Mouse (Mus musculus): ENCODE results near the gene Nelfe. TPM values are rescaled to one million over a fixed set of nuclear protein-coding genes. Genes with fewer than 3 reads are reported as not detected.

Nelfe gene
- total and polyA plus RNA-seq, 3 experiments = 38.7 to 159 (median 60.0) TPM

DNA sequence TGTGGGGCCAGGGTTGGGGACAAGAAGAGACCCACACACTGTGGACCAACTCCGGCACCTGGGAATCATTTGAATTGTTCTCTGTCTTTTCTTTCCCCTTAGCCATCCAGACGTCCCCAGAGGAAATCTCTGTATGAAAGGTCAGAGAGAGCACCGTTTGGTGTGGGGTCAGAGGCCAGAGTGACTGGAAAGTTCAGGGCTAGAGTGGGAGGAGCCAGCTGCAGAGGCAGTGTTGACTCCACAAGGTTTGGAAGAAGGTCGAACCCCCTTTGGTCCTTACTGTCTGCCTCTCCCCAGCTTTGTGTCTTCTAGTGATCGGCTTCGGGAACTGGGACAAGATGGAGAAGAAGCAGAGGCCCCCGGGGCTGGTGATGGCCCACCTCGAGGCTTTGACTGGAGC is 3.3 kb downstream of the Nelfe start:
- H3K4me3 ChIP-seq (replicated peaks in 1 of 3; ENCODE audit: low read depth in 2 of 3, low read length in 2 of 3, poor library complexity in 1 of 3) = no peak overlapping the region
- H3K9ac ChIP-seq (ENCODE audit: insufficient read depth, low read depth) = no peak overlapping the region
- in situ Hi-C loops (cut with MboI; ENCODE audit: low pct_ligation_motif_present, low pct_unique_long_range_greater_than_20kb, low sequenced_read_pairs) (no loop called here), dilution Hi-C loops (cut with MboI; ENCODE audit: extremely low pct_ligation_motif_present, extremely low pct_unique_long_range_greater_than_20kb, low sequenced_read_pairs) (no loop called here)
- no peak overlapping the region for H3K27ac ChIP-seq (ENCODE audit: insufficient read depth, low read depth)
- H3K4me2 ChIP-seq (ENCODE audit: insufficient read depth, low read depth, poor library complexity, severe bottlenecking) = no peak overlapping the region
- no peak for DNase-seq (ENCODE audit: extremely low read depth)
- H3K9me3 ChIP-seq (replicated peaks; ENCODE audit: low read length) = no peaks in the 10 kb centered on the region
- peaks cover 48 to 70% of the 10 kb centered on the region in 2 experiments for H3K36me3 ChIP-seq (replicated peaks in 1 of 2; ENCODE audit: control insufficient read depth in 1 of 2, insufficient read depth in 1 of 2, low read length in 1 of 2)
- no peaks in the 10 kb centered on the region for H3K27me3 ChIP-seq (replicated peaks)
- peaks cover 20% of the 10 kb centered on the region for H3K79me2 ChIP-seq (replicated peaks; ENCODE audit: control insufficient read depth, extremely low read depth, insufficient read depth, poor library complexity, severe bottlenecking)
- peaks cover 2 to 35% of the 10 kb centered on the region in 2 experiments for H3K4me1 ChIP-seq (ENCODE audit: control insufficient read depth in 1 of 2, insufficient read depth in 2 of 2)
- TF ChIP-seq TCF12 (IDR thresholded peaks at IDR 0.05; ENCODE audit: low read depth, low read length) (no peak), MAFK (IDR thresholded peaks at IDR 0.05; ENCODE audit: insufficient replicate concordance, low read length) (no peak), MYC (IDR thresholded peaks at IDR 0.05; ENCODE audit: low read depth, low read length) (no peak), ELF1 (IDR thresholded peaks at IDR 0.05; ENCODE audit: low read depth, low read length) (no peak), USF1 (IDR thresholded peaks at IDR 0.05; ENCODE audit: low read depth, low read length) (no peak)

DNA sequence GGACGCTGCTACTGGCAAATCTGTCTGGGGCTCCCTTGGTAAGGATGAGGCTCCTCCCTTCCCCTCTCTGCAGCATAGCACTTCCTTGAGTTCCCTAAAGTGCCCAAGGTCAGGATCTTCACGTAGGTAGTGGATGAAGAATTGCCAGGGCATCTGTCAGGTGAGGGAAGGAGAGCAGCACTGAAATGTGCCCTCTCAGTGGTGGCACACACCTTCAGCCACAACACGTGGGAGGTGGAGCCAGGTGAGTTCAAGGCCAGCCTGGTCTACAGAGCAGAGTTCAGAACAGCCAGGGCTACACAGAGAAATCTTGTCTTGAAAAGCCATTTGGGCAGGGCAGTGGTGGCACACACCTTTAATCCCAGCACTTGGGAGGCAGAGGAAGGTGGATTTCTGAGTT is 4.6 kb downstream of the Nelfe start:
- H3K27ac ChIP-seq (ENCODE audit: insufficient read depth, low read depth) = no peak overlapping the region
- DNase-seq (ENCODE audit: extremely low read depth) = no peak
- H3K9me3 ChIP-seq (replicated peaks; ENCODE audit: low read length) = no peaks in the 10 kb centered on the region
- H3K79me2 ChIP-seq (replicated peaks; ENCODE audit: control insufficient read depth, extremely low read depth, insufficient read depth, poor library complexity, severe bottlenecking) = peaks cover 14% of the 10 kb centered on the region
- H3K27me3 ChIP-seq (replicated peaks) = no peaks in the 10 kb centered on the region
- in situ Hi-C loops (cut with MboI; ENCODE audit: low pct_ligation_motif_present, low pct_unique_long_range_greater_than_20kb, low sequenced_read_pairs) = loop anchor here (5.0 kb wide), 1 partner anchor 58 kb away; the partner anchor contains the start of gene Slc44a4
- peaks cover 0 to 35% of the 10 kb centered on the region in 2 experiments for H3K4me1 ChIP-seq (ENCODE audit: control insufficient read depth in 1 of 2, insufficient read depth in 2 of 2)
- peaks cover 48 to 75% of the 10 kb centered on the region in 2 experiments for H3K36me3 ChIP-seq (replicated peaks in 1 of 2; ENCODE audit: control insufficient read depth in 1 of 2, insufficient read depth in 1 of 2, low read length in 1 of 2)
- TF ChIP-seq MAX (IDR thresholded peaks at IDR 0.05; ENCODE audit: low read length) (no peak), ZC3H11A (IDR thresholded peaks at IDR 0.05; ENCODE audit: low read depth, low read length) (no peak), ZKSCAN1 (IDR thresholded peaks at IDR 0.05; ENCODE audit: borderline replicate concordance, low read depth, low read length) (no peak), NELFE (IDR thresholded peaks at IDR 0.05; ENCODE audit: low read depth, low read length) (no peak), HCFC1 (IDR thresholded peaks at IDR 0.05; ENCODE audit: low read depth, low read length) (no peak), CHD1 (IDR thresholded peaks at IDR 0.05; ENCODE audit: low read depth, low read length) (no peak), IRF4 (IDR thresholded peaks at IDR 0.05; ENCODE audit: low read depth, low read length) (no peak)
- no peak overlapping the region for H3K4me3 ChIP-seq (replicated peaks in 1 of 3; ENCODE audit: low read depth in 2 of 3, low read length in 2 of 3, poor library complexity in 1 of 3)
- dilution Hi-C loops (cut with MboI; ENCODE audit: extremely low pct_ligation_motif_present, extremely low pct_unique_long_range_greater_than_20kb, low sequenced_read_pairs) = no loop called here
- H3K9ac ChIP-seq (ENCODE audit: insufficient read depth, low read depth) = no peak overlapping the region
- no peak overlapping the region for H3K4me2 ChIP-seq (ENCODE audit: insufficient read depth, low read depth, poor library complexity, severe bottlenecking)

DNA sequence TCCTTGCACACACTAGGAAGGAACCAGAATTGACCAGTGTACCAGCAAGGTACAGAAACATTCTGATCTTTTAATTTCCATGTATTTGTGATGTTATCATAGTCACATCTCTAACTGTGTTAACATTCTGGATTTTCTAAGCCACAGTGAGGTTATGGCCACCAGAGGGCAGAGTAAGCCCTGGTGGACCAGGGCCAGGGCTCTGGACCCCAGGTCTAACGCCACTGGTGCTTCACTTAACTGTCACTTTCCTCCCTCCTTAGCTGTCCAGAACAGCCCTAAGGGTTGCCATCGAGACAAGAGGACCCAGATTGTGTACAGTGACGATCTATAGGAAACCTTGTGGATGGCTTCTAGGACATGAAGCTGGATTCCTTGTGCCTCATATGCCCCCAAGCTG is 5.6 kb downstream of the Nelfe start:
- Histone ChIP-seq H3K4me1 (ENCODE audit: control insufficient read depth in 1 of 2, insufficient read depth in 2 of 2) (peaks cover 0 to 35% of the 10 kb centered on the region in 2 experiments), H3K4me2 (ENCODE audit: insufficient read depth, low read depth, poor library complexity, severe bottlenecking) (no peak overlapping the region), H3K4me3 (replicated peaks in 1 of 3; ENCODE audit: low read depth in 2 of 3, low read length in 2 of 3, poor library complexity in 1 of 3) (no peak overlapping the region), H3K9ac (ENCODE audit: insufficient read depth, low read depth) (no peak overlapping the region), H3K27ac (ENCODE audit: insufficient read depth, low read depth) (no peak overlapping the region), H3K36me3 (replicated peaks in 1 of 2; ENCODE audit: control insufficient read depth in 1 of 2, insufficient read depth in 1 of 2, low read length in 1 of 2) (peaks cover 48 to 81% of the 10 kb centered on the region in 2 experiments), H3K9me3 (replicated peaks; ENCODE audit: low read length) (no peaks in the 10 kb centered on the region), H3K27me3 (replicated peaks) (no peaks in the 10 kb centered on the region), H3K79me2 (replicated peaks; ENCODE audit: control insufficient read depth, extremely low read depth, insufficient read depth, poor library complexity, severe bottlenecking) (peaks cover 11% of the 10 kb centered on the region)
- in situ Hi-C loops (cut with MboI; ENCODE audit: low pct_ligation_motif_present, low pct_unique_long_range_greater_than_20kb, low sequenced_read_pairs) (loop anchor here (5.0 kb wide), 1 partner anchor 56 kb away; the partner anchor contains the start of gene Slc44a4), dilution Hi-C loops (cut with MboI; ENCODE audit: extremely low pct_ligation_motif_present, extremely low pct_unique_long_range_greater_than_20kb, low sequenced_read_pairs) (no loop called here)
- DNase-seq (ENCODE audit: extremely low read depth) = peak; percentile 45
- TF ChIP-seq CTCF (conservative IDR thresholded peaks at IDR 0.05 in 1 of 2, IDR thresholded peaks at IDR 0.05 in 1 of 2; ENCODE audit: low read depth in 2 of 2, low read length in 2 of 2) (peak; percentile 70 to 90), SMC3 (IDR thresholded peaks at IDR 0.05; ENCODE audit: low read depth, low read length) (peak; percentile 93), HCFC1 (IDR thresholded peaks at IDR 0.05; ENCODE audit: low read depth, low read length) (no peak), ETS1 (conservative IDR thresholded peaks at IDR 0.05; ENCODE audit: low read depth, low read length) (no peak), RAD21 (IDR thresholded peaks at IDR 0.05; ENCODE audit: low read depth, low read length) (peak; percentile 82), ZC3H11A (IDR thresholded peaks at IDR 0.05; ENCODE audit: low read depth, low read length) (peak; percentile 67)

Data from CH12.LX (cell line).